In the genomic region with DNA sequence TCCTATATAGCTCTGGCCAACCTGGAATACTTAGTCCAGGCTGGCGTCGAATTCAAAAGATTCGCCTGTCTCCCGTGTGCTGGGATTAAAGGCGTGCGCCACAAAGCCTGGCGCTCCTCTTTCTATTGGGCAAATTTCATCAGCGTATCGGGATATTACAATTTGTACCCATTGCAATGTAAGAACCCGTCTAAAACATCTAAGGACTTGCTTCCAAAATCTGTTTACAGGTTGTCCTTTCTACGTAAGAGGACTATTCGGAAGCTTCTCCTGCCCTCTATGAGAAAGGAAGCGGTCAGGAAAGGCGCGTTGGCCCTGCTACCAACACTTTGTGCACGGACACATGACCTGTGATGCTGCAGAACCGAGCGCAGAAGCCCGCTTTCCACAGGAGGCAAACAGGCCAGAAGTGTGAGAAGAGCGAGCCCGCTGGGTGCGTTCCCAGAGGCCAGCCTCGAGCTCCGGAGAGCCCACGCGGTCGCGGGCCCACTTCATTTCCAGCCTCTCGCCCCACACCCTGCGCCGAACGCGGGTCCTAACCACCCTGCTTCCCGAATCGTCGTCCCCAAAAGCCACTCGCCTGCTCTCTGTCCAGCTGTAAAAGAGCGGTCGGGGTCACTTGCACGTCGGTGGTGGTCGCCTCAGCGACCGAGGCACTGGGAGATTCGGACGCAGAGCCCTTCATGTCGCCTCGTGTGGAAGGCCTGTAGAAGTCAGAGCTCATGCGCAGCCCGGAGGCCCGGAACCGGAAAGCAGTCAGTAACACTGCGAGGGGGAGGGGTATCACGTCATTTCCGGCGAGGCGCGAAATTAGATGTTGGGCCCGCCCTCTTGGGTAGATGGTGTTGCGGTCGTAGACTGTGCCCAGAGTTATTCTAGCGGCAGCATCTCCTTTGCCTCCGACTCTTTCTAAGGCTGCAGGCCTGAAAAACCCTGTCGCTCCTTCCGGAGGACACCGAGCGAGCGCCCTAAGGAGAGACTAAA, we compare ENCODE assay signal across 8 mouse cellular contexts. TPM values are rescaled to one million over a fixed set of nuclear protein-coding genes. Genes with fewer than 3 reads are reported as not detected.
A peak's percentile ranks its signal among the peaks of the same experiment; 100 is the strongest.
DNase-seq lines count a peak whose midpoint lies in the region; ATAC-seq lines count a peak whose summit lies in the region.

A gene (minus strand): TSS at position 761 of the 984 bp plus-strand sequence.

- peak; percentile 99 for ATAC-seq in hindbrain, embryonic 13.5 days (ENCODE audit: low FRiP score)

- no peaks in the 10 kb centered on the region for H3K9me3 ChIP-seq in hindbrain, embryonic 13.5 days

- H3K9ac ChIP-seq in hindbrain, embryonic 13.5 days, result peak within 1 kb of the TSS; percentile 91

- peak within 1 kb of the TSS; percentile 83 for H3K27ac ChIP-seq in hindbrain, embryonic 13.5 days

- H3K4me1 ChIP-seq in hindbrain, embryonic 13.5 days (replicated peaks), result peaks cover 29% of the 10 kb centered on the region

- DNase-seq in NIH3T3 (ENCODE audit: low read depth), result peak; percentile 97
- DNase-seq in cerebellum, postnatal 10 days, result peak; percentile 96
- peak; percentile 87 to 88 for DNase-seq in frontal cortex, postnatal 10 days (ENCODE audit: low spot score in 2 of 2)
- DNase-seq in layer of hippocampus, postnatal 25 days (ENCODE audit: extremely low spot score in 1 of 2, low spot score in 1 of 2), result peak; percentile 77 to 84
- peak; percentile 92 for DNase-seq in lung, postnatal 25 days (ENCODE audit: low spot score)
- DNase-seq in retina, embryonic 14.5 days (ENCODE audit: low spot score), result peak; percentile 98
- peak; percentile 93 for DNase-seq in thymus, postnatal 4 days

- H3K4me3 ChIP-seq in hindbrain, embryonic 13.5 days, result peak within 1 kb of the TSS; percentile 98

- WGBS in hindbrain, embryonic 13.5 days, result under 1% methylated on average over 68 of the region's 68 CpGs

- peaks cover 50% of the 10 kb centered on the region for H3K36me3 ChIP-seq in hindbrain, embryonic 13.5 days

- no peaks in the 10 kb centered on the region for H3K27me3 ChIP-seq in hindbrain, embryonic 13.5 days

- peak within 1 kb of the TSS; percentile 94 for H3K4me2 ChIP-seq in hindbrain, embryonic 13.5 days

RNA-seq across cellular contexts. Expression of the gene that starts here (rescaled TPM):
- 144 and 151 TPM in 2 replicates for polyA plus RNA-seq in hindbrain, embryonic 13.5 days (2015; fragmentation: Nextera tagmentation; extraction: Ambion mirVana)
- 10 to 100 TPM; 54.1 to 55.0 TPM for total RNA-seq in layer of hippocampus, postnatal 25 days (2021)

Comparison
In these comparisons a context has a peak if more than half of its experiments do, and no peak if none do; other contexts are left out.
1. Peak in every context shown above with its lines: DNase-seq, ATAC-seq, H3K4me3 ChIP-seq and H3K27ac ChIP-seq.